Mouse (Mus musculus): ENCODE data around the gene Osr1. TPM values are rescaled to one million over a fixed set of nuclear protein-coding genes. Genes with fewer than 3 reads are reported as not detected.

Gene Osr1
- 23.4 and 26.3 TPM in 2 replicates for polyA plus RNA-seq (2015; fragmentation: Nextera tagmentation; extraction: Ambion mirVana)

DNA sequence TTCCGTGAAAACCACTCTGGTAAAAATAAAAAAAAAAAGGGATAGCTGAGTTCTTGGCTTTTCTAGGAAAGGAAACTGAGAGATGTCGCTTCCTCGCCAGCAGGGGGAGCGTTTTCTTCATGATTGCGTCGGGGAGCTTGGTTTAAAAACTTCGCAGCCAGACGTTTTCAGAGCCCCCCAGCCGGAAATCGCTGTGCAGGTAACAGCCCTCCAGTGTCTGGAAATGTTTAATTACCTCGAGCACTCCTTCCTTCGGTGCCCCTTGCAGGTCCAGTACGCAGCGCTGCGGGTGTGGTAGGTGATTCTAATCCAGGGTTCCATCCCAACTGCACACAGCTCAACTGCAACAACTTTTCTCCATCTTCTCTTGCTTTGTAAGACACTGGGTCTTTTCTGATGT is at the start of gene Osr1:
Gene Osr1 (plus strand): TSS at position 146 of the 400 bp plus-strand sequence.
- Histone ChIP-seq H3K27me3 (replicated peaks; ENCODE audit: control insufficient read depth, insufficient read depth, low read length) (peaks cover 30% of the 10 kb centered on the region), H3K9me3 (ENCODE audit: control insufficient read depth, low read length) (no peaks in the 10 kb centered on the region), H3K4me2 (ENCODE audit: low read depth, low read length) (peak within 1 kb of the TSS; percentile 76), H3K36me3 (ENCODE audit: control insufficient read depth, insufficient read depth, low read length) (no peaks in the 10 kb centered on the region), H3K4me3 (ENCODE audit: low read length) (peak within 1 kb of the TSS; percentile 50), H3K4me1 (ENCODE audit: control insufficient read depth, insufficient read depth, low read length) (no peaks in the 10 kb centered on the region; the same call in 1 of the 2 replicates), H3K27ac (ENCODE audit: low read length) (no peak within 1 kb of the TSS), H3K9ac (ENCODE audit: low read depth, low read length) (peak within 1 kb of the TSS; percentile 63)
- WGBS: under 1% methylated on average over 15 of the region's 15 CpGs
- ATAC-seq: no peak; the same call in 1 of the 2 replicates

DNA sequence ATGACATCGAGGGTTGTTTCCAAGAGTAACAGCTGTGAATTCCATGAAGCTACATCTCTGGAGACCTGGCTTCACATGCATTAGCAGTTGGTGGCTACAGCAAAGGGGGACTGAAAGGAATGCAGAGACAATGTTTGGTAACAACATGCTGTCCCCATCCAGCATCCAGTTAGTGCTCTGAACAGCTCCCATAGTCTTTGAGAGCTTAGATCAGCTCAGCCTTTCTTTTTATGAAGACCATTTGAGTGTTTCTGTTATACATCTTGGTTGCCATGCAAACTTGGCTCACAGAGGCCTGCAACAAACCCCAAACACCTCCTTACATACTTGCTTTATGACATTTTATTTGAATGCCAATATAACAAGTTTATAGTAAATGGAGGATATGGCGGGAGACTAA is 19.6 kb upstream of the Osr1 start:
- Histone ChIP-seq H3K36me3 (ENCODE audit: control insufficient read depth, insufficient read depth, low read length) (no peaks in the 10 kb centered on the region), H3K4me3 (ENCODE audit: low read length) (no peak overlapping the region), H3K9me3 (ENCODE audit: control insufficient read depth, low read length) (no peaks in the 10 kb centered on the region), H3K9ac (ENCODE audit: low read depth, low read length) (no peak overlapping the region), H3K4me2 (ENCODE audit: low read depth, low read length) (no peak overlapping the region), H3K27me3 (replicated peaks; ENCODE audit: control insufficient read depth, insufficient read depth, low read length) (no peaks in the 10 kb centered on the region), H3K4me1 (ENCODE audit: control insufficient read depth, insufficient read depth, low read length) (no peaks in the 10 kb centered on the region), H3K27ac (ENCODE audit: low read length) (no peak overlapping the region)
- no peak for ATAC-seq
- 79% methylated on average over 2 of the region's 2 CpGs for WGBS

DNA sequence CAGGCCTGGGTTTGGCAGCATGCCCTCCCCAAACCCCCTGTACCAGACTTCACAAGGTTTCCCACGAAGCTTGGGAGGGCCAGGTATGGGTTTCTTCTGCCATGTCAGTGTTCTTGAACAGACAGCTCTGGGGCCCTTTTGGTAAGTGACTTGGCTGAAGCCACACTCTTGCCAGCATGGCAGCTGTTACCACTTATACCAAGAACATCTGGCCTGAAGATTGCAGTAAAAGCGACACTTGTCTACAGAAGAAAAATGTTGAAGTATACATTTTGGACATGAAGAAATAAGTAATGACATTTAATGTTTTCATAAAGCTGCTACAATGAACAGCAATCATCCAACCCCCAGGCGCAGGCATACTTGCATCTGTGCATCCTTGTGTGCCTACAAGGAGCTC is 5.0 kb upstream of the Osr1 start:
- Histone ChIP-seq H3K9me3 (ENCODE audit: control insufficient read depth, low read length) (no peaks in the 10 kb centered on the region), H3K9ac (ENCODE audit: low read depth, low read length) (no peak overlapping the region), H3K4me3 (ENCODE audit: low read length) (no peak overlapping the region), H3K27me3 (replicated peaks; ENCODE audit: control insufficient read depth, insufficient read depth, low read length) (no peaks in the 10 kb centered on the region), H3K36me3 (ENCODE audit: control insufficient read depth, insufficient read depth, low read length) (no peaks in the 10 kb centered on the region), H3K4me1 (ENCODE audit: control insufficient read depth, insufficient read depth, low read length) (no peaks in the 10 kb centered on the region), H3K27ac (ENCODE audit: low read length) (no peak overlapping the region), H3K4me2 (ENCODE audit: low read depth, low read length) (no peak overlapping the region)
- no peak for ATAC-seq
- 61% methylated on average over 3 of the region's 3 CpGs for WGBS

DNA sequence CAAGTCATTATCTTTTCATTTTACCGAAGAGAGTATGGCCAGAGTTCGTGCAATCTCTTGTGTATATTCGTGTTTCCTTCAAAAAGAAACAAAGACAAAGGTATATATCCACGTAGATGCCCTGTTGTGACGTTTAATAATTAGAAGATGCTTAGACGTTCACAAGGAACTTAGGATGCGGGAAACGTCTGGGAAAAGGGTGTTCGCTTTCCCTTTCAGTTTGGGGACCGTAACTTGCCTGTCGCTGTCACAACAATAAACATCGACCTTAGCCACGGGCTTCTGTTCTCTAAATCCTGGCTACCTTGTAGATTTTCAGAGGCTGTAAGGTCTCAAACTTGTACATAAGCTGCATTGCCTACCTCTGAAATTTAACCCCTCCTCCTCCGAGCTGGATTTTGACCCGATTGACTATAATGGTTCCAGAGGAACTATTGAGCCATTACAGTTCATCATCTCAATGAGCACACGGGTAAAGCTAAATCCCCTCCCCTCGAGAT is 630 bp downstream of the Osr1 start:
- Histone ChIP-seq H3K27me3 (replicated peaks; ENCODE audit: control insufficient read depth, insufficient read depth, low read length) (peaks cover 36% of the 10 kb centered on the region), H3K4me3 (ENCODE audit: low read length) (peak overlapping the region; percentile 50), H3K36me3 (ENCODE audit: control insufficient read depth, insufficient read depth, low read length) (no peaks in the 10 kb centered on the region), H3K9me3 (ENCODE audit: control insufficient read depth, low read length) (no peaks in the 10 kb centered on the region), H3K4me1 (ENCODE audit: control insufficient read depth, insufficient read depth, low read length) (no peaks in the 10 kb centered on the region; the same call in 1 of the 2 replicates), H3K4me2 (ENCODE audit: low read depth, low read length) (peak overlapping the region; percentile 76), H3K27ac (ENCODE audit: low read length) (no peak overlapping the region), H3K9ac (ENCODE audit: low read depth, low read length) (peak overlapping the region; percentile 20)
- 1% methylated on average over 17 of the region's 17 CpGs for WGBS
- ATAC-seq: no peak

DNA sequence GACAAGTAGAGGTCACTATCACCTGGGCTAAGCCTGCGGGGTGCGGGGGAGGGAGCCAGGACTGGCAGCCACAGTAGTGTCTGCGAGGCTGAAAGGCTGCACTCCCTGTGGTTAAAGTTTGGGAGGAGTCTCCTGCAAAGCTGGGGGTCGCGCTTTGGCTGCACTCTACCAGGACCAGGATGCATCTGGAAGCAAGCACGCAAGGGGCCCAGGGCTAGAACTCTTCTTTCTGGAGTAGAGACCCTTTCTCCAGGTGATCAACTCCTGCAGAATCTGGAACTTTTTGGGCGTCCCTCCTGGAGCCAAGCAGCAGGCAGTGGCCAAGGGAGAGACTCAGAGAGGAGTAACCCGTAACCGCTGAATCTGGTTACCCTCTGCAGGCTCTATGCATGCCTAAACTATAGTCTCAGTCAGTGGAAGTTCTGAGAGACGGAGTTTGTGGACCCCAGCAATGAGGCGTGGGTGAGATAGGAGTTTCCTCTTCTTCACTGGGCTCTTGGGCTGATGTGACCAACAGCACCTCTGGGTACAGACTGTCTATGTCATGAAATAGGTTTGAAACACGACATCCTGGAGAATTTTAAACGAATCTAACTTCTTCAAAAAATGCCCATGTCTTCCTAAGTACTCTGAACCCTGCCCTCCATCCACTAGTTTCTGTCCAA is 1.5 kb downstream of the Osr1 start:
- no peaks in the 10 kb centered on the region; the same call in 1 of the 2 replicates for H3K4me1 ChIP-seq (ENCODE audit: control insufficient read depth, insufficient read depth, low read length)
- no peak overlapping the region for H3K9ac ChIP-seq (ENCODE audit: low read depth, low read length)
- H3K27me3 ChIP-seq (replicated peaks; ENCODE audit: control insufficient read depth, insufficient read depth, low read length): peaks cover 41% of the 10 kb centered on the region
- H3K9me3 ChIP-seq (ENCODE audit: control insufficient read depth, low read length): no peaks in the 10 kb centered on the region
- peak overlapping the region; percentile 76; the same call in 1 of the 2 replicates for H3K4me2 ChIP-seq (ENCODE audit: low read depth, low read length)
- no peak overlapping the region for H3K27ac ChIP-seq (ENCODE audit: low read length)
- WGBS: 15% methylated on average over 13 of the region's 13 CpGs
- H3K4me3 ChIP-seq (ENCODE audit: low read length): 0 out of 2 replicates have a peak overlapping the region, but pooled peaks have one; percentile 50
- no peaks in the 10 kb centered on the region for H3K36me3 ChIP-seq (ENCODE audit: control insufficient read depth, insufficient read depth, low read length)
- no peak for ATAC-seq

DNA sequence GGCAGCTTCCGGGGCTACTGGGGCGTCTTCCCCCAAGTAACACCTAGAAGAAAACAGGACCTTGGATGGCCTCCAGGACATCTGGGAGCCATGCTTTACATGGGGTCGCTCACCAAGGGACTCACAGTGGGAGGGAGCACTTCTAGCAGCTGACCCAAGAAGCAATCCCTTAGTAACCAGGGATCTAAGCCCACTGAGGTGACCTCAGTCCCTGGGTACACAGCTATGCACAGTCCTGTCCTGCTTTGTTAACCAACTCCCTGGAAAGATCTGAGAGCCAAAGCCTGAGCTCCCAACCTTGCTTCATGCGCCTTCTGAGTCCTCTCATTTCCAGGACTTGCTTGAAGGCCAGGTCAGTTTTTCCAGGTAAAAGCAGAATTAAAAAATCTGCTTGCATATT is 2.1 kb downstream of the Osr1 start:
- Histone ChIP-seq H3K36me3 (ENCODE audit: control insufficient read depth, insufficient read depth, low read length) (no peaks in the 10 kb centered on the region), H3K9ac (ENCODE audit: low read depth, low read length) (no peak overlapping the region), H3K4me2 (ENCODE audit: low read depth, low read length) (no peak overlapping the region), H3K9me3 (ENCODE audit: control insufficient read depth, low read length) (no peaks in the 10 kb centered on the region), H3K27me3 (replicated peaks; ENCODE audit: control insufficient read depth, insufficient read depth, low read length) (peaks cover 47% of the 10 kb centered on the region), H3K27ac (ENCODE audit: low read length) (no peak overlapping the region), H3K4me1 (ENCODE audit: control insufficient read depth, insufficient read depth, low read length) (no peaks in the 10 kb centered on the region; the same call in 1 of the 2 replicates), H3K4me3 (ENCODE audit: low read length) (no peak overlapping the region)
- ATAC-seq: no peak
- 46% methylated on average over 4 of the region's 4 CpGs for WGBS

DNA sequence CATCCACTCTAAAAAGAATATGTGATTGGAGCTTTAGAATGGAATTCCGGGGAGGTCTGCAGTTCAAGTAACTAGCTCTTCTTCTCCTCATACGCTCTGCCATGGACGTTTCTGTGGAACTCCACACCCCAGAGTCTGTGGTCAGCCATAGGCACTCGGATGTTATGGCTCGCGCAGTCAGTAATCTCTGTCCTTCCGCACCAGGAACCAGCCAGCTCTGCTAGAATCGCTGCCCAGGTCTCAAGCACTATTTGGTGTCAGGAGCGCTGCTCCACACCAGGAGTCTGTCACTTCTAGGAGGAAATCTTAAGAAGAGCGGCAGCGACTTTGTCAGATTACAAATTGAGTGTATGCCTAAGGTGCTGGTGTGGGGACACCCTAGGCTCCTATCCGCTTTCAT is 3.8 kb downstream of the Osr1 start:
- no peak for ATAC-seq
- no peaks in the 10 kb centered on the region; the same call in 1 of the 2 replicates for H3K4me1 ChIP-seq (ENCODE audit: control insufficient read depth, insufficient read depth, low read length)
- no peak overlapping the region for H3K27ac ChIP-seq (ENCODE audit: low read length)
- peak overlapping the region; percentile 51 for H3K4me3 ChIP-seq (ENCODE audit: low read length)
- H3K9me3 ChIP-seq (ENCODE audit: control insufficient read depth, low read length): no peaks in the 10 kb centered on the region
- H3K9ac ChIP-seq (ENCODE audit: low read depth, low read length): no peak overlapping the region
- H3K4me2 ChIP-seq (ENCODE audit: low read depth, low read length): peak overlapping the region; percentile 67
- peaks cover 63% of the 10 kb centered on the region for H3K27me3 ChIP-seq (replicated peaks; ENCODE audit: control insufficient read depth, insufficient read depth, low read length)
- H3K36me3 ChIP-seq (ENCODE audit: control insufficient read depth, insufficient read depth, low read length): no peaks in the 10 kb centered on the region
- WGBS: 10% methylated on average over 12 of the region's 12 CpGs

DNA sequence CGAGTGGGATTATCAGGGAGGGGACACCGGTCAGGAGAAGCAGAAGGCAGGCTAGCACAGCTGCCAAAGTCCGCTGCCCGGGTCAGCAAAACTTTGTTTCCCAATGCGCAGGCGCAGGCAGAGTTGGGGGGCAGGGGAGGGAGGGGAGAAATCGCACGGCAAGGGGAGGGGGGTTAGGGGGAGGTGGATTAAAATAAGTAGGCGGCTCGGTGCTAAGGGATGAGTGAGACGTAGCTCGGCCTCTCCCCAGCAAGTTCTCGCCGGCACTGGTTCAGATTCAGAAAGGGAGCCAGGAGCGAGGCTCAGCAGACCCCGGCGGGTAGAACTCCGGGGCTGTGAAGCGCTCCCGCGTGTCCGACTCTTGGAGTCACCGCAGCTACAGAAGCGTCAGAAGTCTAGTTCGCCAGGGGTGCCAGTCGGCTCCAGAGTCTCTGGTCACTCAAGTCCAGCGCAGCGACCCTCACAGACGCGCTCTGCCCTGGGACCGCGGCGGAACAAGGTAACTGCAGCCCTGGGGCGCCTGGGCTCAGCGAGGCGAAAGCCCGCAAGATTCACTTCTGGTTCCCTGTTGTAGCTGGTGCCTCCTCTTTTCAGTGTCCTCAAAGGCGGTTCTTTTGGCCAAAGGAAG is 4.4 kb downstream of the Osr1 start:
- Histone ChIP-seq H3K27ac (ENCODE audit: low read length) (peak overlapping the region; percentile 57), H3K9me3 (ENCODE audit: control insufficient read depth, low read length) (no peaks in the 10 kb centered on the region), H3K36me3 (ENCODE audit: control insufficient read depth, insufficient read depth, low read length) (no peaks in the 10 kb centered on the region), H3K4me1 (ENCODE audit: control insufficient read depth, insufficient read depth, low read length) (no peaks in the 10 kb centered on the region; the same call in 1 of the 2 replicates), H3K4me2 (ENCODE audit: low read depth, low read length) (peak overlapping the region; percentile 67), H3K9ac (ENCODE audit: low read depth, low read length) (peak overlapping the region; percentile 59), H3K4me3 (ENCODE audit: low read length) (peak overlapping the region; percentile 51), H3K27me3 (replicated peaks; ENCODE audit: control insufficient read depth, insufficient read depth, low read length) (peaks cover 69% of the 10 kb centered on the region)
- ATAC-seq: peak; percentile 63
- 2% methylated on average over 38 of the region's 38 CpGs for WGBS

DNA sequence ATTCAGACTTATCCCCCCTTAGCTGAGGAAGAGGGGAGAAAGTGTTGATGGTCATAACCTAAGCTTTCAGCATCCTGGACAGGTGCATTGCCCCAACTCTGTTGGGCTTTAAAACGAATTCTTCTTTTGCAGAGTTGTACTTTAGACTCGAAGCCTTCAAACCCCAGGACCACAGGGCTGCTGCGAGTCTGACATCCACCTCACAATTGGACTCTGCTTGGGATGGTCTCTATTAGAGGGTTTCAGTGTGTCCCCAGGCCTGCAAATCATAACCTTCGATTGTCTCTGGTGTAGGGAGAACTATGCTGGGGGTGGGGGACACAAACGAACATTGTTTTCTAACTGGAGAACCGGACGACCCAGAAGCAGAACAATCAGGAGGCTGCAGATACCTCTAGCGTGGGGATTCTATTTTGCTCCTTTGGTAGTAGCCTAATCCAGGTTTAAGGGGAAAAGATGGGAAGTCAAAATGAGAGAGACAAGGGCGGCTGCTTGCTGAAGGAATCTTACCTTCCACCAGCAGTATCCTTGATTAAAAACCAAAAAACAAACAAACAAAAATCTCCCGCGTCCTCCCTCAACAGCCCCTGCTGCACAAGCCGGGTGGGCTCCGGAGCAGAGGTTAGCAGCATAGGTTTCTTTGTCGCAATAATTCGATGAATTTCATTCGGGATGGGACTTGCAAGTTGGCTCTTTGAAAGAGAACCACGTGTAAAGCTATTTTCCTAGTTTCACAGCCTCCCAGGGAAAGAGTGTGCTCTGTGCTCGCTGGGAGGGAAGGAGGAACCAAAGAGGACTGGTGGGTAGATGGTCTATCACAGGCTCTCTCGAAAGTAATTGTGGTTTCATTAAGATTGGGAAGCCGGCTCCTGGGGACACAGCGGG is 5.5 kb downstream of the Osr1 start:
- Histone ChIP-seq H3K27ac (ENCODE audit: low read length) (no peak overlapping the region), H3K9me3 (ENCODE audit: control insufficient read depth, low read length) (no peaks in the 10 kb centered on the region), H3K27me3 (replicated peaks; ENCODE audit: control insufficient read depth, insufficient read depth, low read length) (peaks cover 70% of the 10 kb centered on the region), H3K9ac (ENCODE audit: low read depth, low read length) (peak overlapping the region; percentile 59), H3K36me3 (ENCODE audit: control insufficient read depth, insufficient read depth, low read length) (no peaks in the 10 kb centered on the region), H3K4me1 (ENCODE audit: control insufficient read depth, insufficient read depth, low read length) (peaks cover 3% of the 10 kb centered on the region), H3K4me3 (ENCODE audit: low read length) (peak overlapping the region; percentile 51), H3K4me2 (ENCODE audit: low read depth, low read length) (no peak overlapping the region)
- WGBS: 6% methylated on average over 21 of the region's 21 CpGs
- ATAC-seq: no peak
